Mouse (Mus musculus): ENCODE measurements around the gene Arpp21. TPM values are rescaled to one million over a fixed set of nuclear protein-coding genes. Genes with fewer than 3 reads are reported as not detected.

Arpp21 gene
- polyA plus RNA-seq (2012; rRNA removed): 133 and 154 TPM in 2 replicates

GRCm38 (mm10) chr9:112235696-112236397 is at the start of gene Arpp21:
Gene Arpp21 (minus strand): TSS chr9:112235938.

